Comparison of ENCODE assay signal across 8 mouse cellular contexts in genomic region chr7:112955955-112956354, GRCm38 (mm10). TPM values are rescaled to one million over a fixed set of nuclear protein-coding genes. Genes with fewer than 3 reads are reported as not detected.
A peak's percentile ranks its signal among the peaks of the same experiment; 100 is the strongest.
DNase-seq lines count a peak whose midpoint lies in the region; ATAC-seq lines count a peak whose summit lies in the region.

No protein-coding gene starts in this region.

- peak overlapping the region; percentile 90 for H3K4me2 ChIP-seq in kidney, embryonic 14.5 days (replicated peaks; ENCODE audit: low read depth, low read length)
- no peak overlapping the region for H3K4me2 ChIP-seq in embryonic facial prominence, embryonic 11.5 days (ENCODE audit: low read depth, low read length)
- H3K4me2 ChIP-seq in forebrain, embryonic 16.5 days (ENCODE audit: low read length) = peak overlapping the region; percentile 3; the same call in 1 of the 2 replicates
- 0 out of 2 replicates have a peak overlapping the region, but pooled peaks have one; percentile 81 for H3K4me2 ChIP-seq in midbrain, embryonic 13.5 days (replicated peaks)

- H3K9ac ChIP-seq in kidney, embryonic 14.5 days (ENCODE audit: low read depth, low read length) = peak overlapping the region; percentile 75; the same call in 1 of the 2 replicates
- no peak overlapping the region for H3K9ac ChIP-seq in embryonic facial prominence, embryonic 11.5 days (replicated peaks; ENCODE audit: low read length)
- no peak overlapping the region for H3K9ac ChIP-seq in forebrain, embryonic 16.5 days (replicated peaks; ENCODE audit: low read depth, low read length)
- no peak overlapping the region for H3K9ac ChIP-seq in midbrain, embryonic 13.5 days (replicated peaks)

- 23% methylated on average over 3 of the region's 3 CpGs for WGBS in kidney, embryonic 14.5 days
- 27% methylated on average over 3 of the region's 3 CpGs for WGBS in embryonic facial prominence, embryonic 11.5 days
- WGBS in forebrain, embryonic 16.5 days = 36% methylated on average over 3 of the region's 3 CpGs
- WGBS in midbrain, embryonic 13.5 days = 42% methylated on average over 3 of the region's 3 CpGs

- H3K27me3 ChIP-seq in kidney, embryonic 14.5 days (ENCODE audit: control insufficient read depth, insufficient read depth, low read length) = peaks cover 19% of the 10 kb centered on the region
- peaks cover 23% of the 10 kb centered on the region for H3K27me3 ChIP-seq in embryonic facial prominence, embryonic 11.5 days (ENCODE audit: control insufficient read depth, insufficient read depth, low read length)
- peaks cover 10% of the 10 kb centered on the region for H3K27me3 ChIP-seq in forebrain, embryonic 16.5 days (replicated peaks; ENCODE audit: control insufficient read depth, insufficient read depth, low read length)
- H3K27me3 ChIP-seq in midbrain, embryonic 13.5 days = peaks cover 65% of the 10 kb centered on the region

- 0 out of 2 replicates have a peak, but pooled peaks cover 4% of the 10 kb centered on the region for H3K36me3 ChIP-seq in kidney, embryonic 14.5 days (ENCODE audit: control insufficient read depth, insufficient read depth, low read length)
- no peaks in the 10 kb centered on the region for H3K36me3 ChIP-seq in embryonic facial prominence, embryonic 11.5 days (replicated peaks; ENCODE audit: control insufficient read depth, insufficient read depth, low read depth, low read length)
- H3K36me3 ChIP-seq in forebrain, embryonic 16.5 days (ENCODE audit: control insufficient read depth, insufficient read depth) = no peaks in the 10 kb centered on the region
- no peaks in the 10 kb centered on the region for H3K36me3 ChIP-seq in midbrain, embryonic 13.5 days

- DNase-seq in kidney, adult 18-20 months = no peak
- DNase-seq in embryonic facial prominence, embryonic 11.5 days (ENCODE audit: low spot score) = peak; percentile 37
- DNase-seq in ovary, adult 18-20 months (ENCODE audit: low spot score) = no peak
- DNase-seq in right cerebral cortex, postnatal 36 days (ENCODE audit: low spot score in 2 of 2) = no peak
- no peak for DNase-seq in liver

- peak overlapping the region; percentile 63 for H3K4me3 ChIP-seq in kidney, embryonic 14.5 days (ENCODE audit: low read length)
- H3K4me3 ChIP-seq in embryonic facial prominence, embryonic 11.5 days (ENCODE audit: low read depth, low read length) = peak overlapping the region; percentile 43; the same call in 1 of the 2 replicates
- H3K4me3 ChIP-seq in forebrain, embryonic 16.5 days (replicated peaks; ENCODE audit: low read length) = no peak overlapping the region
- peak overlapping the region; percentile 50; the same call in 1 of the 2 replicates for H3K4me3 ChIP-seq in midbrain, embryonic 13.5 days (replicated peaks)

- no peaks in the 10 kb centered on the region for H3K9me3 ChIP-seq in kidney, embryonic 14.5 days (ENCODE audit: control insufficient read depth, low read length)
- no peaks in the 10 kb centered on the region for H3K9me3 ChIP-seq in embryonic facial prominence, embryonic 11.5 days (replicated peaks; ENCODE audit: control insufficient read depth, low read length)
- H3K9me3 ChIP-seq in forebrain, embryonic 16.5 days (ENCODE audit: control insufficient read depth, low read length) = no peaks in the 10 kb centered on the region
- H3K9me3 ChIP-seq in midbrain, embryonic 13.5 days = no peaks in the 10 kb centered on the region

- no peak for ATAC-seq in kidney, embryonic 14.5 days (ENCODE audit: low FRiP score, low TSS enrichment)
- no peak for ATAC-seq in embryonic facial prominence, embryonic 11.5 days (replicated peaks; ENCODE audit: insufficient number of reproducible peaks, low FRiP score, low TSS enrichment, low read depth)
- ATAC-seq in forebrain, embryonic 16.5 days = no peak
- ATAC-seq in midbrain, embryonic 13.5 days = no peak

- no peak overlapping the region for H3K27ac ChIP-seq in kidney, embryonic 14.5 days (ENCODE audit: low read depth, low read length)
- no peak overlapping the region for H3K27ac ChIP-seq in embryonic facial prominence, embryonic 11.5 days (replicated peaks; ENCODE audit: low read depth, low read length)
- H3K27ac ChIP-seq in forebrain, embryonic 16.5 days (ENCODE audit: low read length) = no peak overlapping the region
- no peak overlapping the region for H3K27ac ChIP-seq in midbrain, embryonic 13.5 days

- H3K4me1 ChIP-seq in kidney, embryonic 14.5 days (ENCODE audit: control insufficient read depth, insufficient read depth, low read length) = peaks cover 8% of the 10 kb centered on the region; the same call in 1 of the 2 replicates
- peaks cover 6% of the 10 kb centered on the region; the same call in 1 of the 2 replicates for H3K4me1 ChIP-seq in embryonic facial prominence, embryonic 11.5 days (ENCODE audit: control insufficient read depth, insufficient read depth, low read length)
- peaks cover 20% of the 10 kb centered on the region for H3K4me1 ChIP-seq in forebrain, embryonic 16.5 days (replicated peaks; ENCODE audit: control insufficient read depth, insufficient read depth, low read length)
- peaks cover 22% of the 10 kb centered on the region for H3K4me1 ChIP-seq in midbrain, embryonic 13.5 days (replicated peaks)

RNA-seq across cellular contexts. Expression of gene Rassf10, which starts 2.2 kb away (rescaled TPM):
- polyA plus RNA-seq in kidney, embryonic 14.5 days (2014; fragmentation: Nextera tagmentation; extraction: Ambion mirVana) = 15.8 and 19.4 TPM in 2 replicates
- polyA plus RNA-seq in embryonic facial prominence, embryonic 11.5 days (2014; fragmentation: Nextera tagmentation; extraction: Ambion mirVana) = 1.4 and 1.6 TPM in 2 replicates
- polyA plus RNA-seq in forebrain, embryonic 16.5 days (2015; fragmentation: Nextera tagmentation; extraction: Ambion mirVana) = 2.1 and 2.2 TPM in 2 replicates
- polyA plus RNA-seq in midbrain, embryonic 13.5 days (2015; fragmentation: Nextera tagmentation; extraction: Ambion mirVana) = 1.9 and 2.4 TPM in 2 replicates
